Mouse (Mus musculus) neural tube, embryonic 12.5 days (tissue): ENCODE data around the gene Ccdc130. TPM values are rescaled to one million over a fixed set of nuclear protein-coding genes. Genes with fewer than 3 reads are reported as not detected.
A peak's percentile ranks its signal among the peaks of the same experiment; 100 is the strongest.
"Not testable (repeated sequence)": the region's sequence is repeated elsewhere in the genome, so short reads cannot be mapped to it uniquely, and the experiment has no call there.

ENCODE experiments used
- ATAC-seq: fragments of 200-750 bp; cut with Nextera tagmentation; 2 replicates; pipeline ENCODE4 v1.8.0; 2017; ENCODE audit warnings: low read depth, mild to moderate bottlenecking, moderate TSS enrichment, moderate library complexity; ENCODE audit not compliant: low FRiP score
- H3K27ac ChIP-seq: fragments of 300-500 bp; sonication (generic); 2 replicates; pipeline ENCODE4 v1.5.1; 2016
- H3K27me3 ChIP-seq: fragments of 300-500 bp; sonication (generic); replicated peaks from 2 replicates; pipeline ENCODE4 v1.6.1; 2016; ENCODE audit warnings: mild to moderate bottlenecking
- H3K36me3 ChIP-seq: fragments of 300-500 bp; sonication (generic); 2 replicates; pipeline ENCODE4 v1.6.1; 2016; ENCODE audit warnings: mild to moderate bottlenecking
- H3K4me1 ChIP-seq: fragments of 300-500 bp; sonication (generic); 2 replicates; pipeline ENCODE4 v1.6.1; 2016
- H3K4me2 ChIP-seq: fragments of 300-500 bp; sonication (generic); replicated peaks from 2 replicates; pipeline ENCODE4 v1.6.1; 2016; ENCODE audit warnings: mild to moderate bottlenecking
- H3K4me3 ChIP-seq: fragments of 300-500 bp; sonication (generic); 2 replicates; pipeline ENCODE4 v1.5.1; 2016
- H3K9ac ChIP-seq: fragments of 300-500 bp; sonication (generic); 2 replicates; pipeline ENCODE4 v1.6.1; 2016; ENCODE audit warnings: mild to moderate bottlenecking
- H3K9me3 ChIP-seq: fragments of 300-500 bp; sonication (generic); 2 replicates; pipeline ENCODE4 v1.6.1; 2016; ENCODE audit warnings: mild to moderate bottlenecking
- WGBS: fragments of 180-500 bp; shearing (Covaris S2); methylation state at CpG from one replicate; pipeline ENCODE4 v1.1.7; 2016; 5-methylcytosine and 5-hydroxymethylcytosine counted together
- polyA plus RNA-seq: library from polyadenylated mRNA; unstranded; fragments of >200 nt; fragmentation: Nextera tagmentation; extraction: Ambion mirVana; gene quantifications from 2 replicates; pipeline ENCODE4 v1.2.1, GENCODE M21; 2016

The Ccdc130 gene
- 18.1 and 25.1 TPM in 2 replicates for polyA plus RNA-seq

DNA sequence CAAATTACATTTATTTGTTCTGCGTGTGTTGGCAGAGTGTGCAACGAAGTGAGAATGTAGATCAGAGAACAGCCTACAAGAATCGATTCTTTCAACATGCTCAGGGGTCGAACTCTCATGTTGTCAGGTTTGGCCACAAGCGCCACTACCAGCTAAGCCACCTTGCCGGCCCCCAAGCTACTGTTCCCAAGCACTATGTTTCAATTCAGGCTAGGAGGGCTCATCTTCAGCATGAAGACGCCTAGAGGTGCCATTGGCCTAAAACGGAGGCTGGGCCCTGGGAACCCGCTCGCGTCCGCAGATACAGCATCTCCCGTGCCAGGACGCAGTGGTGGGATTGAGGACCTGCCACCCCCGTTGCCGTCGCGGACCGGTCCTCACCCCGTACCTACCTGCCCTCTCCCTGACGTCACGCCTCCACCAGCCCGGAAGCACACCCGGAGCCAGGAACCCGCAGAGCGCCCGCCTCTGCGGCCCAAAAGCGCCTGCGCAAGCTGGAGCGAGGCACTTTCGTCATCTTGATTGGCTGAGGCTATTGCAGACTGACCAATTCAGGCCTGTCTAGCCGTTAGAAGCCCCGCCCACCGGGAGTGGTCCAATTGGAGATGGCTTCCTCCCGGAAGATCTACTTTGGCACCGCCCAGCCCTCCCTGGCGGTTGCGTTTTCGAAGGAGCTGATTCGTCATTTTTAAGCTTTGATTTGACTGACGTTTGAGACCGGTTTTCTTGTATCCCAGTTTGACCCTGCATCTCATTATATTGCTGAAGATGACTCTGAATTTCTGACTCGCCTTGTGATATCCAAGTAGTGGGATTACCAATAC, at the start of gene Ccdc130:
TSS of gene Ccdc130 (minus strand) at position 431 of the 824 bp plus-strand sequence.
- peaks cover 19% of the 10 kb centered on the region for H3K36me3 ChIP-seq
- H3K4me3 ChIP-seq = peak within 1 kb of the TSS; percentile 66
- no peaks in the 10 kb centered on the region for H3K9me3 ChIP-seq
- H3K9ac ChIP-seq = peak within 1 kb of the TSS; percentile 74
- H3K27me3 ChIP-seq = no peaks in the 10 kb centered on the region
- WGBS = under 1% methylated on average over 44 of the region's 44 CpGs
- H3K27ac ChIP-seq = no peak within 1 kb of the TSS
- peak; percentile 99 for ATAC-seq
- H3K4me2 ChIP-seq = peak within 1 kb of the TSS; percentile 89
- H3K4me1 ChIP-seq = peaks cover 9% of the 10 kb centered on the region

DNA sequence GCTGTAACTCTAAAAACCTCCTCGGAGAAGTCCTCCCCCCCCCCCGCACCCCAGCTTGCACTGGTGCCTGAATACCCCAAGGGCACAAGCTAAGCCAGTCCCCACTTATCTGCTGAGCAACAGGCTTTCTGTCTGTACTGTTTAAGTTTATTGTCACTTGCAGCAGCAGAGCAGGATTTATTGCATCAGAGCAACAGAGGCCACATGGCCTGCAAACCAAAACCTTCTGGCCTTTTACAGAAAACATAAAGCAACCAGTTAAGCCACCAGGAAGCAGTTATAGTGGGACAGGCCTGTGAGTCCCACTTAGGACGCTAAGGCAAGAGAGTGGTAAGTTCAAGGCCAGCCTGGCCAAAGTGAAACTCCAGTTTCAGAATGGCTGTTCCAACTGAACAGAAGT, 38.2 kb upstream of the Ccdc130 start:
- 48% methylated on average over 3 of the region's 3 CpGs for WGBS
- no peaks in the 10 kb centered on the region for H3K9me3 ChIP-seq
- H3K27ac ChIP-seq = no peak overlapping the region
- no peaks in the 10 kb centered on the region for H3K27me3 ChIP-seq
- H3K36me3 ChIP-seq = no peaks in the 10 kb centered on the region
- no peak overlapping the region for H3K4me3 ChIP-seq
- ATAC-seq = no peak
- H3K4me1 ChIP-seq = no peaks in the 10 kb centered on the region
- no peak overlapping the region for H3K9ac ChIP-seq
- H3K4me2 ChIP-seq = no peak overlapping the region

DNA sequence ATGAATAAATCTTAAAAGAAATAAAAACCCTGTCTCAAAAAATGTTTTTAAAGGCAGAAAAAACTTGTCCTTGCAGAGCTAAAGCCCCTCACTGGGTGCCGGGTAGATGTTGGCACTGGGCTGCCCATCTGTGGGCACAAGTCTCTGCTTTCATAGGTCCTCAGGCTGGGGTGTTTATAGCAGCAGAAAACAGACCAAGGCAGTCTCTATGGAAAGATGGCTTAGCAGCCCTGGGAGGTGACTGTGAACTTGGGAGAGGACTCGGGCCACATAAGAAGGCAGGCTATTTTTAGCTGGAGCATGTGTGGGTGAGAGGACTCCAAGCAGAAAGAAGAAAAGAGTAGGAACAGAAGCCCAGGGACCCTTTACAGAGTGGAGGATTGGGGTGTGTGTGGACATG, 33.8 kb upstream of the Ccdc130 start:
- no peaks in the 10 kb centered on the region for H3K4me1 ChIP-seq

DNA sequence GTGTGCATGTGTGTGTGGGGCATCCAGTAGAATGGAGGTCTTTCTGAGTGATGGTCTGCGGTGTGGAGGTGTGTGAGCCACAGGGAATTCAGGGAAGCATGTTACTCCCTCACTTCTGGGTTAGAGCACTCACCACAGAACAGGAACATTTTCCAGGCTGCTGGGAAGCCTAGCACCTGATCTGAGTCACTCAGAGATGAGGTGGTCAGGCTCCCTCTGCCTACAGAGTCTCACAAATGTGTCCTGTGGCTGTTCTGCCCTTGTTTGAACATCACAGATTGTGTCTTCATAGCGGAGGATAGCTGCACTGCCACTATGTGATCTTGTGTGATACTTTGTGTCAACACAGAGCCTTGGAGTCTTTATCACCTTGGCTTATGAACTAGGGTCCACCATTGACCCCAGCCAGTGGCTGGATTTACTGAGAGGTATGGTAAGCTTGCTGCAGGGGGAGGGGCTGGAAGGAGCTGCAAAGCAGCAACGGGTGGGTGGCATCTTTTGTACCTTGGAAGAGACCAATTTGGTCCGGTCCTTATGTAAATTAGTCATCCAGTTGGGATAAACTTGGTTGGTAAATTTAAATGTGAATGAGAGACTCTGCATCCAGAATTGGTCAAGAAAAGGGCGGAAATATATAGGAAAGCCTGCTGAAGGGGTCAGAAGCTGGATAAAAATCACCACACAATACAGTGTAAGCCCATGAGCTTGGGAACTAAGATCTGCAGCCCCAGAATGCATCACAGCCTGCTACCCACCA, 27.0 kb upstream of the Ccdc130 start:
- H3K4me2 ChIP-seq = no peak overlapping the region
- no peak overlapping the region for H3K9ac ChIP-seq
- no peaks in the 10 kb centered on the region for H3K27me3 ChIP-seq
- H3K27ac ChIP-seq = no peak overlapping the region
- 0 out of 2 replicates have a peak, but pooled peaks cover 6% of the 10 kb centered on the region for H3K9me3 ChIP-seq
- 67% methylated on average over 5 of the region's 5 CpGs for WGBS
- H3K4me1 ChIP-seq = no peaks in the 10 kb centered on the region
- H3K4me3 ChIP-seq = no peak overlapping the region
- no peaks in the 10 kb centered on the region for H3K36me3 ChIP-seq
- ATAC-seq = no peak

More for the DNA sequence above, 33.8 kb upstream of the Ccdc130 start:
- Histone ChIP-seq H3K27me3 (no peaks in the 10 kb centered on the region), H3K27ac (no peak overlapping the region), H3K4me2 (no peak overlapping the region), H3K9me3 (0 out of 2 replicates have a peak, but pooled peaks cover 6% of the 10 kb centered on the region), H3K9ac (no peak overlapping the region), H3K36me3 (no peaks in the 10 kb centered on the region), H3K4me3 (no peak overlapping the region)
- WGBS = 95% methylated on average over 2 of the region's 2 CpGs
- ATAC-seq = no peak

DNA sequence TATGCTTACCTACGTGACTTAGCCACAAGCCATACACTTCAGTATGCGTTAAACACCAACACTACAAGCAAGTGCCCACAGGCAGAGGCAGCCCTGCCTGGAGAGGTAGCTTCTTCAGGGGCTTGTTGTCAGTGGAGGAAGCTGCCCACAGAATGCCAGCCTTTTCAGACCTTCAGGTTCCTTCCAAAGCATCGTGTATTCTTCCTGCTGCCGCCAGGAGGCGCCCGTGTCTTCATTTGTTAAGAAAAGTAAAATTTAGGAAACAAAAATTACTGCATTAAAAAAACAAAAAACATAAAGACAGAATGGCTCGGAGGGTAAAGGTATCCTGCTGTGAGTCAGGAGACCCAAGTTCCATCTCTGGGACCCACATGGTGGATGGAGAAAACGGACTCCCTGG, 21.5 kb upstream of the Ccdc130 start:
- no peaks in the 10 kb centered on the region for H3K27me3 ChIP-seq
- no peak overlapping the region for H3K27ac ChIP-seq
- no peak overlapping the region for H3K9ac ChIP-seq
- no peaks in the 10 kb centered on the region for H3K9me3 ChIP-seq
- H3K4me1 ChIP-seq = no peaks in the 10 kb centered on the region
- WGBS = 30% methylated on average over 8 of the region's 8 CpGs
- no peak for ATAC-seq
- H3K4me3 ChIP-seq = no peak overlapping the region
- H3K4me2 ChIP-seq = no peak overlapping the region
- H3K36me3 ChIP-seq = no peaks in the 10 kb centered on the region

DNA sequence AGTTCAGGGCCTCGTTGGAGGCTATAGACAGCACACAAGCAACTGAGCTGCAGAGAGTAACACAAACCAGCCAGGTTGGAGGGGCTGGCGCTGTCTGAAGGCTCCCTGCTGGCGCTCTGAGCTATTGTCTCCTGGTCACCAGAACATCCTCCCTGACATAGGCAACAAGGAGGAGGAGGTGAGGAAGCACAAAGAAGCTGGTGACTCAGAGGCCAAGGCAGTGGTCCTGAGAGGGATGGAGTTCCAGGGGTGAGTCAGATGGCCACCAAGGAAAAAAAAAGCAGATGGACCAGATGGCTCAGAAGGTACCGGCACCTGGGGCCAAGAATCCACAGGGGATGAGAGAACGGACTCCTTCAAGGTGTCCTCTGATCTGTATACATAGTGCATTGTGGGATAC, 20.9 kb upstream of the Ccdc130 start:
- no peaks in the 10 kb centered on the region for H3K4me1 ChIP-seq
- H3K4me3 ChIP-seq = no peak overlapping the region
- H3K27me3 ChIP-seq = no peaks in the 10 kb centered on the region
- H3K36me3 ChIP-seq = no peaks in the 10 kb centered on the region
- WGBS = 68% methylated on average over 5 of the region's 5 CpGs
- H3K9ac ChIP-seq = no peak overlapping the region
- ATAC-seq = no peak
- H3K9me3 ChIP-seq = no peaks in the 10 kb centered on the region
- no peak overlapping the region for H3K4me2 ChIP-seq
- no peak overlapping the region for H3K27ac ChIP-seq

DNA sequence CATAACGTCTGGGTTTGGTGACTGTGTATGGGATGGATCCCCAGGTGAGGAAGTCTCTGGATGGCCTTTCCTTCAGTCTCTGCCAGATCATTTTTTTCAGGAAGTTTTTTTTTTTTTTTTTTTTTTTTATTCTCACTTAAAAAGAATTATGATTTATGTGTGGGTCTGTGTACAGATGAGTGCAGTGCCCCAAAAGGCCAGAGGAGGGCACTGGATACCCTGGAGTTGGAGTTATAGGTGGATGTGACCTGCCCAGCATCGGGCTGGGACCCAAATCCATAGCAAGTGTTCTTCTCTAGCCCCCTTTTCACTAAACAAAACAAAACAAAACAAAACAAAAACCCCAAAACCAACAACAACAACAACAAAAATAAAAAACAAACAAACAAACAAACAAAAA, 18.7 kb upstream of the Ccdc130 start:
- no peak overlapping the region for H3K4me3 ChIP-seq
- no peak overlapping the region for H3K27ac ChIP-seq
- H3K4me1 ChIP-seq = no peaks in the 10 kb centered on the region
- 57% methylated on average over 2 of the region's 2 CpGs for WGBS
- H3K27me3 ChIP-seq = no peaks in the 10 kb centered on the region
- ATAC-seq = no peak
- H3K4me2 ChIP-seq = no peak overlapping the region
- H3K36me3 ChIP-seq = no peaks in the 10 kb centered on the region
- H3K9ac ChIP-seq = no peak overlapping the region
- H3K9me3 ChIP-seq = no peaks in the 10 kb centered on the region

DNA sequence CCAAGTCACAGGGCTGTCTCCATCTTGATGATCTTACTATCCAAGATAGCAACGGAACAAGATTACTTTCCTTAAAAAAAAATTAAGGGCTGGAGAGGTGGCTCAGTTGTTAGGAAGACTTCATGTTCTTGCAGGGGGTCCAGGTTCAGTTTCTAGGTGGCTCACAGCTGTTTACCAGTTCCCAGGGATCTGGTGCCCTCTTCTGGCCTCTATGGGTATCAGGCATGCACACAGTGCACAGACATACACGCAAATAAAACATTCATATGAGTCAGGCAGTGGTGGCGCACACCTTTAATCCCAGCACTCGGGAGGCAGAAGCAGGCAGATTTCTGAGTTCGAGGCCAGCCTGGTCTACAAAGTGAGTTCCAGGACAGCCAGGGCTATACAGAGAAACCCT, 15.5 kb upstream of the Ccdc130 start:
- not testable (repeated sequence) for H3K27ac ChIP-seq, H3K27me3 ChIP-seq, H3K9me3 ChIP-seq, H3K9ac ChIP-seq, H3K4me1 ChIP-seq, ATAC-seq, H3K4me3 ChIP-seq, H3K4me2 ChIP-seq, H3K36me3 ChIP-seq
- WGBS = 59% methylated on average over 5 of the region's 5 CpGs

DNA sequence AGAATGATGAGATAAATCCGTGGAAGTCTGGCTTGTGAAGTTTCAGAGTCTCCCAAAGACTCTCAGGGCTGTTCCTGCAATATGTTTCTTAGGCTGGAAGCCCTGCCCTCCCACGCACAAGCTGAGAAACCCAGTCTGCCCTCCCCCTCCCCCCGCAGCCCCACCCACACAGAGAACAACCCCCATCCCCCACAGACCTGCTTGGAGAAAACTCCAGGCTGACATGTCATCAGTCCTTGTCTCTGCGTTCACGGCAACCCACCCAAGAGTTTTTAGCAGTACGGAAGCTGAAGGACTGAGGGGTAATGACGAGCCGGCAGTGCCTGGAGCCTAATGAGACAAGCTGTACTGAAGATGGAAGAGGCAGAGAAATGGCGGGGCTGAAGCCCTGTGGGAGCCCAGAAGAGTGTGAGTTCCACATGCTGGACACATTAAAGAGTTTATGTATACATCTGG, 14.5 kb upstream of the Ccdc130 start:
- no peaks in the 10 kb centered on the region for H3K4me1 ChIP-seq
- no peak overlapping the region for H3K4me3 ChIP-seq
- H3K9me3 ChIP-seq = no peaks in the 10 kb centered on the region
- H3K27ac ChIP-seq = no peak overlapping the region
- no peaks in the 10 kb centered on the region for H3K27me3 ChIP-seq
- ATAC-seq = no peak
- 33% methylated on average over 9 of the region's 9 CpGs for WGBS
- peak overlapping the region; percentile 8; the same call in 1 of the 2 replicates for H3K4me2 ChIP-seq
- no peak overlapping the region for H3K9ac ChIP-seq
- no peaks in the 10 kb centered on the region for H3K36me3 ChIP-seq

DNA sequence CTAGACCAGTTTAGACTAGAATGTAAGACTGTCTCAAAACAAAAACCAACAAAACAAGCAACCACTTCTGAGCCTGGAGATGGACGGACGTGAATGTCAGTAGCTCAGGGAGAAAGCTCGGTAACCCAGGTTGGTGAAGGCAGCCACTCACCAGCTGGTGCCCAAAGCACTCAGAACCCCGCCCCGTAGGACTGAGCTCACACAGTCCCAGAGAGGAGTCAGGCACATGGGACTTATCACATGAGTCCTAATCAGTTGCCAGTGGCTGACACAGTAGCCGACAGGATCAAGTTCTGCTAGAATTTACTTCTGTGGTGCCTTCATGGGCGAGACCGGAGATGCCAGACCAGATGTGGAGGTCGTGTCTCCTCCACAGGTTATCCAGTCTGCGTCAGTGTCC, 10.6 kb upstream of the Ccdc130 start:
- no peaks in the 10 kb centered on the region for H3K4me1 ChIP-seq
- no peak for ATAC-seq
- no peak overlapping the region for H3K4me3 ChIP-seq
- H3K27ac ChIP-seq = no peak overlapping the region
- no peaks in the 10 kb centered on the region for H3K9me3 ChIP-seq
- no peaks in the 10 kb centered on the region for H3K27me3 ChIP-seq
- no peak overlapping the region for H3K9ac ChIP-seq
- H3K36me3 ChIP-seq = no peaks in the 10 kb centered on the region
- 82% methylated on average over 10 of the region's 10 CpGs for WGBS
- H3K4me2 ChIP-seq = no peak overlapping the region

DNA sequence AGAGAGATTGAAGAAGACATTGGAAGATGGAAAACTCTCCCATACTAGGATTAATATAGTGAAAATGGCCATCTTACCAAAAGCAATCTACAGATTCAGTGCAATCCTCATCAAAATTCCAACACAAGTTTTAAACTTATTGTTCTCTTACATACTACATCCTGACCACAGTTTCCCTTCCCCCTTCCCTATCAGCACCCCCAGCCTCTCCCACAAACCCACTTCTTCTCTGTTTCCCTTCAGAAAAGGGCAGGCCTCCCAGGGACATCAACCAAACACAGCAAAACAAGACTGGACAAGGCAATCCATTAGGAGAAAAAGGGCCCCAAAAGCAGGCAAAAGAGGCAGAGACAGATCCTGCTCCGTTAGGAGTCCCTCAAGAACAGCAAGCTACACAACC, 6.3 kb upstream of the Ccdc130 start:
- H3K27me3 ChIP-seq = no peaks in the 10 kb centered on the region
- H3K9ac ChIP-seq = 0 out of 2 replicates have a peak overlapping the region, but pooled peaks have one; percentile 21
- H3K4me2 ChIP-seq = no peak overlapping the region
- H3K9me3 ChIP-seq = no peaks in the 10 kb centered on the region
- no peaks in the 10 kb centered on the region for H3K36me3 ChIP-seq
- H3K4me3 ChIP-seq = no peak overlapping the region
- no peak overlapping the region for H3K27ac ChIP-seq
- no peaks in the 10 kb centered on the region for H3K4me1 ChIP-seq
- no peak for ATAC-seq
- WGBS = 67% methylated on average over 1 of the region's 1 CpGs

DNA sequence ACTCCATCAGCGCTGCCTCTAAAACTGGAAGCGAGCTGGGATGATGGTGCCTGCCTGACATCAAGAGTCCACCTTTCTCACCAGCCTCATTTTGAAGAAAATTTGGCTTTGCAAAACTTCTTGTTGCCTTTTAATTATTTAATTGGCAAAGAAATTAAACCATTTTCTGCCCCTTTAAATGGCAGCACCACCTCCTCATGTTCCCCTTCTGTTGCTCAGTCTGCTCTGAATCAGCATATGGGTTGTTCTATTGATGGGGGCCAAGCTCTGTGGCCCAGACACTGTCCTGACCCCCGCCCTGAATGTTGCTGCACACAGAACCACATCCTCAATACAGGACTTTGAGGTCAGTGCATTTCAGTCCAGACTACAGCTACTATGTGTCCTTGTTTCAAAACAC, 3.8 kb upstream of the Ccdc130 start:
- Histone ChIP-seq H3K27me3 (no peaks in the 10 kb centered on the region), H3K9ac (no peak overlapping the region), H3K9me3 (no peaks in the 10 kb centered on the region), H3K4me2 (no peak overlapping the region), H3K4me3 (no peak overlapping the region), H3K4me1 (peaks cover 9% of the 10 kb centered on the region), H3K27ac (no peak overlapping the region), H3K36me3 (no peaks in the 10 kb centered on the region)
- 85% methylated on average over 3 of the region's 3 CpGs for WGBS
- ATAC-seq = no peak
